Mouse (Mus musculus) MEL (cell line): Measurements from ENCODE around the gene Olfr618. TPM values are rescaled to one million over a fixed set of nuclear protein-coding genes. Genes with fewer than 3 reads are reported as not detected.
"Not testable (repeated sequence)": the region's sequence is repeated elsewhere in the genome, so short reads cannot be mapped to it uniquely, and the experiment has no call there.

Source experiments
- DNase-seq: peaks from one replicate; pipeline ENCODE4 v3.0.0; 2011; ENCODE audit warnings: low read depth, low spot score
- H3K27ac ChIP-seq: 2 replicates; pipeline ENCODE4 v1.5.1; 2012; ENCODE audit warnings: low read depth, mild to moderate bottlenecking, control low read depth, low read length, moderate library complexity; ENCODE audit not compliant: control insufficient read depth
- H3K27me3 ChIP-seq, 2 experiments: fragments of 150-350 bp in 1 of 2; sonication (generic) in 1 of 2; 2 replicates each; pipeline ENCODE4 v1.6.1; 2012; ENCODE audit warnings: low read length in 2 of 2, mild to moderate bottlenecking in 2 of 2, improper control_type of control experiment in 1 of 2, moderate library complexity in 1 of 2; ENCODE audit not compliant: insufficient read depth in 2 of 2, control insufficient read depth in 1 of 2
- H3K36me3 ChIP-seq, 2 experiments: 2 replicates each; pipeline ENCODE4 v1.6.1; 2012 to 2014; ENCODE audit warnings: low read length in 2 of 2, improper control_type of control experiment in 1 of 2, inconsistent platforms in 1 of 2, mild to moderate bottlenecking in 1 of 2; ENCODE audit not compliant: insufficient read depth in 2 of 2, control insufficient read depth in 1 of 2
- H3K4me1 ChIP-seq, 2 experiments: fragments of 150-350 bp in 1 of 2; sonication (generic) in 1 of 2; 2 replicates each; pipeline ENCODE4 v1.6.1; 2012; ENCODE audit warnings: low read length in 2 of 2, improper control_type of control experiment in 1 of 2, mild to moderate bottlenecking in 1 of 2; ENCODE audit not compliant: insufficient read depth in 2 of 2, control insufficient read depth in 1 of 2
- H3K4me3 ChIP-seq, 2 experiments: fragments of 150-350 bp in 1 of 2; sonication (generic) in 1 of 2; 2 replicates each; pipeline ENCODE4 v1.5.1; 2012; ENCODE audit warnings: low read depth in 2 of 2, low read length in 2 of 2, mild to moderate bottlenecking in 2 of 2, moderate library complexity in 2 of 2, control low read depth in 1 of 2, improper control_type of control experiment in 1 of 2; ENCODE audit not compliant: control insufficient read depth in 1 of 2, insufficient read depth in 1 of 2
- H3K79me2 ChIP-seq: 2 replicates; pipeline ENCODE4 v1.6.1; 2012; ENCODE audit warnings: mild to moderate bottlenecking, low read length, moderate library complexity; ENCODE audit not compliant: control insufficient read depth, poor library complexity, insufficient read depth
- H3K9ac ChIP-seq: 2 replicates; pipeline ENCODE4 v1.6.1; 2012; ENCODE audit warnings: low read depth, mild to moderate bottlenecking, control low read depth, low read length, moderate library complexity; ENCODE audit not compliant: control insufficient read depth, poor library complexity, severe bottlenecking
- H3K9me3 ChIP-seq: fragments of 150-350 bp; sonication (generic); replicated peaks from 2 replicates; pipeline ENCODE4 v1.6.1; 2012; ENCODE audit warnings: mild to moderate bottlenecking, low read length, improper control_type of control experiment, moderate library complexity; ENCODE audit not compliant: insufficient read depth
- BHLHE40 ChIP-seq: IDR thresholded peaks from 2 replicates; pipeline ENCODE4 v1.6.1; 2012; ENCODE audit warnings: low read depth, mild to moderate bottlenecking, inconsistent platforms, low read length, improper control_type of control experiment, borderline replicate concordance
- CHD1 ChIP-seq: IDR thresholded peaks from 2 replicates; pipeline ENCODE4 v1.6.1; 2012; ENCODE audit warnings: low read depth, mild to moderate bottlenecking, inconsistent platforms, low read length, improper control_type of control experiment
- CHD2 ChIP-seq: IDR thresholded peaks from 2 replicates; pipeline ENCODE4 v1.6.1; 2011; ENCODE audit warnings: low read length, improper control_type of control experiment
- CTCF ChIP-seq, 3 experiments: IDR thresholded peaks in 2 of 3; conservative IDR thresholded peaks in 1 of 3; 2 replicates each; pipeline ENCODE4 v1.5.1; 2011 to 2012; ENCODE audit warnings: low read length in 3 of 3, low read depth in 2 of 3, mild to moderate bottlenecking in 2 of 3, improper control_type of control experiment in 1 of 3, inconsistent platforms in 1 of 3, mixed read lengths in 1 of 3, moderate library complexity in 1 of 3; ENCODE audit not compliant: control insufficient read depth in 1 of 3, insufficient read depth in 1 of 3, poor library complexity in 1 of 3, severe bottlenecking in 1 of 3
- ELF1 ChIP-seq: IDR thresholded peaks from 2 replicates; pipeline ENCODE4 v1.6.1; 2014; ENCODE audit warnings: low read depth, mild to moderate bottlenecking, inconsistent platforms, low read length, improper control_type of control experiment, moderate library complexity
- JUND ChIP-seq: IDR thresholded peaks from 2 replicates; pipeline ENCODE4 v1.6.1; 2011; ENCODE audit warnings: low read depth, mild to moderate bottlenecking, improper control_type of control experiment, low read length
- MAZ ChIP-seq: IDR thresholded peaks from 2 replicates; pipeline ENCODE4 v1.6.1; 2012; ENCODE audit warnings: low read depth, mild to moderate bottlenecking, inconsistent platforms, low read length, improper control_type of control experiment
- MXI1 ChIP-seq: IDR thresholded peaks from 2 replicates; pipeline ENCODE4 v1.6.1; 2011; ENCODE audit warnings: mild to moderate bottlenecking, low read depth, low read length, improper control_type of control experiment
- MYB ChIP-seq: IDR thresholded peaks from 2 replicates; pipeline ENCODE4 v1.6.1; 2011; ENCODE audit warnings: mild to moderate bottlenecking, low read depth, low read length, improper control_type of control experiment
- POLR2A ChIP-seq, 2 experiments: IDR thresholded peaks; 2 replicates each; pipeline ENCODE4 v1.6.1; 2011 to 2012; ENCODE audit warnings: low read length in 2 of 2, mild to moderate bottlenecking in 2 of 2, control low read depth in 1 of 2, improper control_type of control experiment in 1 of 2, low read depth in 1 of 2, moderate library complexity in 1 of 2; ENCODE audit not compliant: control insufficient read depth in 1 of 2, insufficient read depth in 1 of 2, poor library complexity in 1 of 2
- POLR2AphosphoS2 ChIP-seq: IDR thresholded peaks from 2 replicates; pipeline ENCODE4 v1.6.1; 2011; ENCODE audit warnings: low read length, improper control_type of control experiment
- POLR2AphosphoS5 ChIP-seq: IDR thresholded peaks from 2 replicates; pipeline ENCODE4 v1.6.1; 2012; ENCODE audit warnings: low read depth, borderline replicate concordance, mild to moderate bottlenecking, inconsistent platforms, low read length, moderate library complexity, mixed read lengths
- RAD21 ChIP-seq: IDR thresholded peaks from 2 replicates; pipeline ENCODE4 v1.6.1; 2011; ENCODE audit warnings: mild to moderate bottlenecking, low read depth, low read length, improper control_type of control experiment
- SIN3A ChIP-seq: IDR thresholded peaks from 2 replicates; pipeline ENCODE4 v1.6.1; 2012; ENCODE audit warnings: low read length, improper control_type of control experiment, inconsistent platforms
- SMC3 ChIP-seq: IDR thresholded peaks from 2 replicates; pipeline ENCODE4 v1.6.1; 2011; ENCODE audit warnings: low read depth, low read length, improper control_type of control experiment
- TBP ChIP-seq: IDR thresholded peaks from 2 replicates; pipeline ENCODE4 v1.8.0; 2011; ENCODE audit warnings: low read depth, low read length, improper control_type of control experiment
- UBTF ChIP-seq: IDR thresholded peaks from 2 replicates; pipeline ENCODE4 v1.6.1; 2012; ENCODE audit warnings: low read depth, mild to moderate bottlenecking, inconsistent platforms, low read length, improper control_type of control experiment, moderate library complexity, borderline replicate concordance; ENCODE audit not compliant: insufficient read depth
- USF1 ChIP-seq: IDR thresholded peaks from 2 replicates; pipeline ENCODE4 v1.6.1; 2014; ENCODE audit warnings: low read depth, mild to moderate bottlenecking, inconsistent platforms, low read length, improper control_type of control experiment, moderate library complexity
- ZMIZ1 ChIP-seq: IDR thresholded peaks from 2 replicates; pipeline ENCODE4 v1.6.1; 2012; ENCODE audit warnings: low read depth, mild to moderate bottlenecking, inconsistent platforms, low read length, improper control_type of control experiment, moderate library complexity
- polyA plus RNA-seq, 2 experiments: library from polyadenylated mRNA; stranded (reverse) in 1 of 2; unstranded in 1 of 2; fragments of >175 nt in 1 of 2; fragments of >200 nt in 1 of 2; gene quantifications; 2 replicates each; pipeline versions ENCODE4 v1.2.1 to v1.2.4; 2012; ENCODE audit warnings: low replicate concordance in 2 of 2, low read depth in 1 of 2; ENCODE audit not compliant: insufficient read length in 2 of 2, insufficient read depth in 1 of 2, missing spikeins in 1 of 2
- total RNA-seq: library from RNA; depleted of rRNA; stranded (reverse); fragments of 300-350 nt; gene quantifications from 2 replicates; pipeline ENCODE4 v1.2.3, GENCODE M21; 2012; rRNA removed

Gene Olfr618
- total RNA-seq (not detected in 2 replicates), polyA plus RNA-seq (not detected)

DNA sequence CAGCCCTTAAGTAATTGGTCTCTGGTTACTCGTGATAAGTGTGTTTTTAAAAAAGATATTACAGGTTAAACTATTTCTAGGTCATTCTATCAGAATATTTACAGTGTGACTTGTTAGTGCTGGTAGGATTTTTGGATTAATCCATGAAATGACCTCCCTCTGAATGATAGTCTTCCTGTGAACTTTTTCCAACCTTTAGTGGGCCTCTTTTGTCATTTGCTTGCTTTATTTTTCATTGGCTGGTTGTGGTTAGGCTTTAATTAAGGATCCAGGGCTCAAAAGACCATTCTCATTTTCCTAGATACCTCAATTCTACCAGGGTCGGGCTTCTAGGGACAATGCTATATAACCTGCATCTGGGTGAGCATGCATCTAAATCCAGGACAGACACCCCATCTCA lies at the start of gene Olfr618:
Gene Olfr618 (plus strand): TSS at position 301 of the 400 bp plus-strand sequence.
- no peak within 1 kb of the TSS for H3K4me3 ChIP-seq
- H3K27ac ChIP-seq, result no peak within 1 kb of the TSS
- H3K36me3 ChIP-seq, result no peaks in the 10 kb centered on the region
- no peaks in the 10 kb centered on the region for H3K4me1 ChIP-seq
- no peaks in the 10 kb centered on the region for H3K9me3 ChIP-seq
- no peaks in the 10 kb centered on the region for H3K79me2 ChIP-seq
- DNase-seq, result no peak
- no peak within 1 kb of the TSS for H3K9ac ChIP-seq
- TF ChIP-seq SMC3, result no peak
- TF ChIP-seq POLR2AphosphoS2, result no peak
- no peak for TF ChIP-seq ELF1
- no peak for TF ChIP-seq USF1
- no peak for TF ChIP-seq MYB
- no peak for TF ChIP-seq JUND
- TF ChIP-seq CHD2, result no peak
- no peak for TF ChIP-seq BHLHE40
- TF ChIP-seq RAD21, result no peak
- no peak for TF ChIP-seq CTCF (IDR thresholded peaks at IDR 0.05 in 2 of 3, conservative IDR thresholded peaks at IDR 0.05 in 1 of 3; ENCODE audit: control insufficient read depth in 1 of 3, insufficient read depth in 1 of 3, low read depth in 2 of 3, low read length in 3 of 3, poor library complexity in 1 of 3, severe bottlenecking in 1 of 3)
- TF ChIP-seq UBTF, result no peak
- TF ChIP-seq SIN3A, result no peak
- no peak for TF ChIP-seq ZMIZ1
- TF ChIP-seq POLR2A (IDR thresholded peaks at IDR 0.05; ENCODE audit: control insufficient read depth in 1 of 2, insufficient read depth in 1 of 2, low read depth in 1 of 2, low read length in 2 of 2, poor library complexity in 1 of 2), result no peak
- TF ChIP-seq TBP, result no peak
- TF ChIP-seq MAZ, result no peak
- no peak for TF ChIP-seq MXI1
- no peak for TF ChIP-seq CHD1
- TF ChIP-seq POLR2AphosphoS5, result no peak
- H3K27me3 ChIP-seq, result no peaks in the 10 kb centered on the region

DNA sequence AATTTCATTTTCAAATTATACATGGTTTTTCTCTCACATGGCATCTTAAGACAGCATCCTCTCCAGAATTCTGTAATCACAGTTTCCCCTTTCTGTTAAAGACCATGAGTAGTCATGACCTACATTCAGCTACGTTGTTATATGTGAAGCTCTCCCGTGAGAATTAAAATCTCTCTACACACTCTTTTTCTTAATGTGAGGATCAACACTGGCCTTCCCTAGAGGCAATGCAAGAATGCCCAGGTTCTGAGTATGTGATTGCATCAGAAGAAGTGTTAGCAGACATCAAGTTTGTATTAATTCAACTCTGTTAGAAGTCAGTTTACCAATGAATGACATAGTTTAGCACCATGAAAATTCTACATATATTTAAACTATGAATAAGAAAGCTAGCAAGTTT lies 47.3 kb upstream of the Olfr618 start, which contains the start of gene Olfr612:
Gene Olfr612 (minus strand): TSS at position 101 of the 400 bp plus-strand sequence.
- not testable (repeated sequence) for H3K4me1 ChIP-seq, H3K9me3 ChIP-seq, H3K36me3 ChIP-seq, H3K27me3 ChIP-seq, H3K9ac ChIP-seq, H3K27ac ChIP-seq, DNase-seq, H3K79me2 ChIP-seq, H3K4me3 ChIP-seq
